Mouse (Mus musculus): ENCODE data around the gene Scn10a. TPM values are rescaled to one million over a fixed set of nuclear protein-coding genes. Genes with fewer than 3 reads are reported as not detected.

Scn10a gene
- total and polyA plus RNA-seq, 3 experiments: 0.11 TPM; not detected in 2

GRCm38 (mm10) chr9:119575732-119576131 lies 143.4 kb downstream of the Scn10a start:
- H3K9me3 ChIP-seq (replicated peaks): peaks cover 94% of the 10 kb centered on the region
- ATAC-seq (ENCODE audit: extremely low read depth, insufficient number of reproducible peaks, low FRiP score, poor library complexity, severe bottlenecking): no peak
- H3K4me3 ChIP-seq (ENCODE audit: low read depth, low read length): no peak overlapping the region
- no peaks in the 10 kb centered on the region for H3K4me1 ChIP-seq (ENCODE audit: insufficient read depth, low read depth, low read length)
- TF ChIP-seq TAL1 (conservative IDR thresholded peaks at IDR 0.05; ENCODE audit: low read depth, low read length) (no peak), GATA1 (IDR thresholded peaks at IDR 0.05; ENCODE audit: borderline replicate concordance, low read length) (no peak), CTCF (IDR thresholded peaks at IDR 0.05; ENCODE audit: low read depth, low read length) (no peak), POLR2AphosphoS5 (IDR thresholded peaks at IDR 0.05; ENCODE audit: insufficient replicate concordance, low read depth, low read length) (no peak)
- H3K36me3 ChIP-seq (replicated peaks): no peaks in the 10 kb centered on the region
- no peaks in the 10 kb centered on the region for H3K27me3 ChIP-seq (ENCODE audit: insufficient read depth, low read length)
- DNase-seq (ENCODE audit: low spot score): no peak

GRCm38 (mm10) chr9:119574366-119574765 lies 144.8 kb downstream of the Scn10a start:
- no peak for TF ChIP-seq TAL1 (conservative IDR thresholded peaks at IDR 0.05; ENCODE audit: low read depth, low read length)
- TF ChIP-seq POLR2AphosphoS5 (IDR thresholded peaks at IDR 0.05; ENCODE audit: insufficient replicate concordance, low read depth, low read length): no peak
- no peak for TF ChIP-seq GATA1 (IDR thresholded peaks at IDR 0.05; ENCODE audit: borderline replicate concordance, low read length)
- no peak for TF ChIP-seq GATA2 (IDR thresholded peaks at IDR 0.05; ENCODE audit: borderline replicate concordance, low read depth, low read length)
- TF ChIP-seq CTCF (IDR thresholded peaks at IDR 0.05; ENCODE audit: low read depth, low read length): no peak
- H3K4me3 ChIP-seq (ENCODE audit: low read depth, low read length): no peak overlapping the region
- ATAC-seq (ENCODE audit: extremely low read depth, insufficient number of reproducible peaks, low FRiP score, poor library complexity, severe bottlenecking) (no peak), DNase-seq (ENCODE audit: low spot score) (no peak)
- H3K9me3 ChIP-seq (replicated peaks): peaks cover 94% of the 10 kb centered on the region
- H3K4me1 ChIP-seq (ENCODE audit: insufficient read depth, low read depth, low read length): no peaks in the 10 kb centered on the region
- no peaks in the 10 kb centered on the region for H3K36me3 ChIP-seq (replicated peaks)
- H3K27me3 ChIP-seq (ENCODE audit: insufficient read depth, low read length): no peaks in the 10 kb centered on the region

- no peak for TF ChIP-seq CTCF (IDR thresholded peaks at IDR 0.05; ENCODE audit: low read depth, low read length)
- TF ChIP-seq POLR2AphosphoS5 (IDR thresholded peaks at IDR 0.05; ENCODE audit: insufficient replicate concordance, low read depth, low read length): no peak
- TF ChIP-seq GATA1 (IDR thresholded peaks at IDR 0.05; ENCODE audit: borderline replicate concordance, low read length): no peak
- no peak for TF ChIP-seq GATA2 (IDR thresholded peaks at IDR 0.05; ENCODE audit: borderline replicate concordance, low read depth, low read length)
- no peak for TF ChIP-seq TAL1 (conservative IDR thresholded peaks at IDR 0.05; ENCODE audit: low read depth, low read length)
- no peaks in the 10 kb centered on the region for H3K36me3 ChIP-seq (replicated peaks)
- ATAC-seq (ENCODE audit: extremely low read depth, insufficient number of reproducible peaks, low FRiP score, poor library complexity, severe bottlenecking) (no peak), DNase-seq (ENCODE audit: low spot score) (no peak)
- no peaks in the 10 kb centered on the region for H3K4me1 ChIP-seq (ENCODE audit: insufficient read depth, low read depth, low read length)
- no peak overlapping the region for H3K4me3 ChIP-seq (ENCODE audit: low read depth, low read length)
- peaks cover 94% of the 10 kb centered on the region for H3K9me3 ChIP-seq (replicated peaks)
- no peaks in the 10 kb centered on the region for H3K27me3 ChIP-seq (ENCODE audit: insufficient read depth, low read length)
These were observed 146.1 kb downstream of the Scn10a start for GRCm38 (mm10) chr9:119573009-119573408.

- DNase-seq (ENCODE audit: low spot score) (no peak), ATAC-seq (ENCODE audit: extremely low read depth, insufficient number of reproducible peaks, low FRiP score, poor library complexity, severe bottlenecking) (no peak)
- no peaks in the 10 kb centered on the region for H3K4me1 ChIP-seq (ENCODE audit: insufficient read depth, low read depth, low read length)
- no peak overlapping the region for H3K4me3 ChIP-seq (ENCODE audit: low read depth, low read length)
- no peaks in the 10 kb centered on the region for H3K36me3 ChIP-seq (replicated peaks)
- no peaks in the 10 kb centered on the region for H3K27me3 ChIP-seq (ENCODE audit: insufficient read depth, low read length)
- TF ChIP-seq POLR2AphosphoS5 (IDR thresholded peaks at IDR 0.05; ENCODE audit: insufficient replicate concordance, low read depth, low read length) (no peak), CTCF (IDR thresholded peaks at IDR 0.05; ENCODE audit: low read depth, low read length) (no peak), TAL1 (conservative IDR thresholded peaks at IDR 0.05; ENCODE audit: low read depth, low read length) (no peak), GATA1 (IDR thresholded peaks at IDR 0.05; ENCODE audit: borderline replicate concordance, low read length) (no peak), GATA2 (IDR thresholded peaks at IDR 0.05; ENCODE audit: borderline replicate concordance, low read depth, low read length) (no peak)
- peaks cover 97% of the 10 kb centered on the region for H3K9me3 ChIP-seq (replicated peaks)
These were observed 147.7 kb downstream of the Scn10a start for GRCm38 (mm10) chr9:119571411-119571888.

GRCm38 (mm10) chr9:119570652-119571051 lies 148.5 kb downstream of the Scn10a start:
- Histone ChIP-seq H3K27me3 (ENCODE audit: insufficient read depth, low read length) (no peaks in the 10 kb centered on the region), H3K4me1 (ENCODE audit: insufficient read depth, low read depth, low read length) (no peaks in the 10 kb centered on the region)

DNA sequence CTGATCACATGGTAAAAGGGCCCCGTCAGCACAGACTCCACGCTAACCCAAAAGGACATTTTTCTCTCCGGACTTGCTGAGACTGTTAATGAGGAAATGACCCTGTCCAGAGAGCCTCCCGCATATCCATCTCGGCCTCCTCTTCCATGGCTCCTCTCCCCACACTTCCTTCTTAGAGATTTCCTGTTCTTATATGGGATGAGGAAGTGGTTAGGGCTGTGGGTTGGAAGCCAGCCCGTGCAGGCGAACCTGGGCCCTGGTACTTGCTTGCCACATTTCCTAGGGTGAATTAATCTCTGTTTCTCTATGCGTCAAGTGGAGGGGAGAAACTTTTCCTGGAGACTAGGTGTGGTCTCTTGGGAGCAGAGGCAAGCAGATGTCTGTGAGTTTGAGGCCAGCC lies 150.4 kb downstream of the Scn10a start:
- Histone ChIP-seq H3K27me3 (ENCODE audit: insufficient read depth, low read length) (no peaks in the 10 kb centered on the region), H3K9me3 (replicated peaks) (peaks cover 97% of the 10 kb centered on the region), H3K4me1 (ENCODE audit: insufficient read depth, low read depth, low read length) (no peaks in the 10 kb centered on the region), H3K4me3 (ENCODE audit: low read depth, low read length) (no peak overlapping the region), H3K36me3 (replicated peaks) (no peaks in the 10 kb centered on the region)
- no peak for ATAC-seq (ENCODE audit: extremely low read depth, insufficient number of reproducible peaks, low FRiP score, poor library complexity, severe bottlenecking)
- TF ChIP-seq POLR2AphosphoS5 (IDR thresholded peaks at IDR 0.05; ENCODE audit: insufficient replicate concordance, low read depth, low read length) (no peak), TAL1 (conservative IDR thresholded peaks at IDR 0.05; ENCODE audit: low read depth, low read length) (no peak), CTCF (IDR thresholded peaks at IDR 0.05; ENCODE audit: low read depth, low read length) (no peak), GATA1 (IDR thresholded peaks at IDR 0.05; ENCODE audit: borderline replicate concordance, low read length) (no peak), GATA2 (IDR thresholded peaks at IDR 0.05; ENCODE audit: borderline replicate concordance, low read depth, low read length) (no peak)
- DNase-seq (ENCODE audit: low spot score): no peak

More at GRCm38 (mm10) chr9:119570652-119571051, 148.5 kb downstream of the Scn10a start:
- no peaks in the 10 kb centered on the region for H3K36me3 ChIP-seq (replicated peaks)
- ATAC-seq (ENCODE audit: extremely low read depth, insufficient number of reproducible peaks, low FRiP score, poor library complexity, severe bottlenecking) (no peak), DNase-seq (ENCODE audit: low spot score) (no peak)
- H3K4me3 ChIP-seq (ENCODE audit: low read depth, low read length): no peak overlapping the region
- no peak for TF ChIP-seq POLR2AphosphoS5 (IDR thresholded peaks at IDR 0.05; ENCODE audit: insufficient replicate concordance, low read depth, low read length)
- no peak for TF ChIP-seq GATA2 (IDR thresholded peaks at IDR 0.05; ENCODE audit: borderline replicate concordance, low read depth, low read length)
- TF ChIP-seq TAL1 (conservative IDR thresholded peaks at IDR 0.05; ENCODE audit: low read depth, low read length): no peak
- peaks cover 97% of the 10 kb centered on the region for H3K9me3 ChIP-seq (replicated peaks)
